9 mouse cellular contexts compared by ENCODE assay signal in the genomic region with DNA sequence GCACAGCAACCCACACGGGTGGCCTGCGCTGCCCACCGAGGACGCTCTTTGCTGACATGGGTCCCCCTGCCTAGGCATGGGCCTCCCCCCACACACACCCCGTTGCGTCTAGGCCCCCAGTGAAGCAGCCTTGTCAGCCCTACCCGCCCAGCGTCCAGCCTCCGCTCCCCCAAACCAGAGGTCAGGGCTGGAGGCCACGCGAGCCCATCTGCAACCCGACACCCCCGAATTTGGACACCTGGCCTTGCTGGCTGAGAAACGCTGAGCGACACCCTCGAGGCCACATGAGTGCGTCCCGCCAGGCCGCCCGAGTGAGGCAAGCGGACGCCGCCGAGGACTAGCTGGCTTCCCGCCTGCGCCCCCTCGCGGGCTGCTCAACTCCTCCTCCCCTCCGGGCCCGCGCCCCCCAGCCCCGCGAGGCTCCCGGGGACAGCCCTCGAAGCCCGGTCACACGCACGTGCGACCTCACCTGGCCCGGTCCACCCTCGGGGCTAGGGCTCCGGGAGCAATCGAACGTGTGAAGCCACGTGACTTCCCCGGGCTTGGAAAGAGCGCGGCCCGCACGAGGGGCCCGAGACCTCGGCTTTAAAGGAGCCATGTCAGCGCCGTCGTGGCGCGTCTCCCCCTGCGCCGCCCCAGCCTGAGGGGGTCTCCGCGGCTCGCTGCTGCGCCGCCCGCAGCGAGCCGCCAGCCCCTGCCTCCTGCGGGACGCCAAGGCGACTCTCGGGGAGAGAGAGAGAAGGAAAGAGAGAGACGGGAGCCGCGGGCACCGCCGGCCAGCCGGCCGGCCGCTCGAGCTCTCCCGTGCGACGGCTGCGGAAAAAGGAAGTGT. TPM values are rescaled to one million over a fixed set of nuclear protein-coding genes. Genes with fewer than 3 reads are reported as not detected.
DNase-seq lines count a peak whose midpoint lies in the region; ATAC-seq and TF ChIP-seq lines count a peak whose summit lies in the region.
"Had no signal": no experiment of that assay in that cellular context is flagged by ENCODE, and none has a peak within 500 bp of the region (broad histone marks: within the 10 kb centered on the region; RNA-seq: fewer than 3 reads in every experiment).

No protein-coding gene starts in this region.

- no peaks in the 10 kb centered on the region for H3K27me3 ChIP-seq in liver, adult 2 months (ENCODE audit: control insufficient read depth, insufficient read depth, low read length)
- H3K27me3 ChIP-seq in limb, embryonic 15.5 days: peaks cover 85% of the 10 kb centered on the region
- peaks cover 62% of the 10 kb centered on the region for H3K27me3 ChIP-seq in neural tube, embryonic 12.5 days (replicated peaks)

- no peak for ATAC-seq in limb, embryonic 15.5 days (ENCODE audit: insufficient number of reproducible peaks, low FRiP score, low TSS enrichment, low read depth)
- ATAC-seq in neural tube, embryonic 12.5 days (ENCODE audit: low FRiP score, low read depth): peak; percentile 42

- WGBS in liver, adult 2 months: 7% methylated on average over 80 of the region's 84 CpGs
- 4% methylated on average over 84 of the region's 84 CpGs for WGBS in limb, embryonic 15.5 days
- 5% methylated on average over 79 of the region's 84 CpGs for WGBS in neural tube, embryonic 12.5 days

- H3K4me1 ChIP-seq in liver, adult 2 months (ENCODE audit: control insufficient read depth, insufficient read depth, low read length): no peaks in the 10 kb centered on the region
- H3K4me1 ChIP-seq in limb, embryonic 15.5 days: peaks cover 27% of the 10 kb centered on the region
- H3K4me1 ChIP-seq in neural tube, embryonic 12.5 days: peaks cover 24% of the 10 kb centered on the region

- no peaks in the 10 kb centered on the region for H3K36me3 ChIP-seq in liver, adult 2 months (ENCODE audit: control insufficient read depth, insufficient read depth, low read length)
- no peaks in the 10 kb centered on the region for H3K36me3 ChIP-seq in limb, embryonic 15.5 days
- no peaks in the 10 kb centered on the region for H3K36me3 ChIP-seq in neural tube, embryonic 12.5 days

- TF ChIP-seq CTCF in liver, adult 2 months (IDR thresholded peaks at IDR 0.05; ENCODE audit: low read depth, low read length): no peak

- H3K79me2 ChIP-seq in liver, adult 2 months (ENCODE audit: control insufficient read depth, insufficient read depth, low read length): no peaks in the 10 kb centered on the region

- no peak overlapping the region for H3K27ac ChIP-seq in liver, adult 2 months (replicated peaks; ENCODE audit: insufficient read depth, low read depth, low read length)
- H3K27ac ChIP-seq in limb, embryonic 15.5 days: no peak overlapping the region
- no peak overlapping the region for H3K27ac ChIP-seq in neural tube, embryonic 12.5 days

- peak overlapping the region; percentile 52 for H3K4me3 ChIP-seq in liver, adult 2 months (ENCODE audit: insufficient read depth, low read depth, low read length)
- peak overlapping the region; percentile 51 for H3K4me3 ChIP-seq in limb, embryonic 15.5 days
- H3K4me3 ChIP-seq in neural tube, embryonic 12.5 days: peak overlapping the region; percentile 51

- peak overlapping the region; percentile 50 for H3K9ac ChIP-seq in liver, adult 2 months (ENCODE audit: low read depth, low read length)
- no peak overlapping the region for H3K9ac ChIP-seq in limb, embryonic 15.5 days
- H3K9ac ChIP-seq in neural tube, embryonic 12.5 days: peak overlapping the region; percentile 56; the same call in 1 of the 2 replicates

- H3K4me2 ChIP-seq in limb, embryonic 15.5 days: peak overlapping the region; percentile 95
- peak overlapping the region; percentile 94 for H3K4me2 ChIP-seq in neural tube, embryonic 12.5 days (replicated peaks)

- H3K9me3 ChIP-seq in limb, embryonic 15.5 days: no peaks in the 10 kb centered on the region
- H3K9me3 ChIP-seq in neural tube, embryonic 12.5 days: no peaks in the 10 kb centered on the region

- peak; percentile 38 for DNase-seq in liver, adult 2 months (ENCODE audit: extremely low read depth, low read depth, low spot score)
- DNase-seq in liver: no peak
- DNase-seq in embryo, embryonic 10 days (ENCODE audit: low spot score): peak; percentile 61
- DNase-seq in heart, adult 8-10 months (ENCODE audit: low spot score): peak; percentile 28
- peak; percentile 62 for DNase-seq in kidney, adult 18-20 months
- peak; percentile 22 to 32 for DNase-seq in urinary bladder, postnatal 36 days (ENCODE audit: low spot score in 2 of 2)

- TF ChIP-seq POLR2A in liver, adult 2 months (IDR thresholded peaks at IDR 0.05; ENCODE audit: extremely low read depth, insufficient read depth, low read length): no peak

RNA-seq across cellular contexts. Expression of gene Cpeb1, which starts 1.6 kb away (rescaled TPM):
- 4.3 and 7.0 TPM in 2 replicates for total RNA-seq in liver, adult 2 months (2014; rRNA removed)
- 2.0 and 4.3 TPM in 2 replicates for polyA plus RNA-seq in liver, adult 2 months (2012; rRNA removed)
- 10 to 100 TPM; 16.6 to 21.5 (median 20.8) TPM for total RNA-seq in heart, adult 8-10 months (2022)
- polyA plus RNA-seq in limb, embryonic 15.5 days (2015; fragmentation: Nextera tagmentation; extraction: Ambion mirVana): 0.56 and 0.68 TPM in 2 replicates
- polyA plus RNA-seq in neural tube, embryonic 12.5 days (2016; fragmentation: Nextera tagmentation; extraction: Ambion mirVana): 1.9 and 4.0 TPM in 2 replicates

RNA-seq across cellular contexts. Expression of gene Ap3b2, which starts 40.1 kb away (rescaled TPM):
- total RNA-seq in liver, adult 2 months (2014; rRNA removed): 0.07 TPM in 1 of 2 replicates, not detected in the other
- polyA plus RNA-seq in liver, adult 2 months (2012; rRNA removed): not detected in 2 replicates
- total RNA-seq in heart, adult 8-10 months (2022): not detected
- polyA plus RNA-seq in limb, embryonic 15.5 days (2015; fragmentation: Nextera tagmentation; extraction: Ambion mirVana): 0.24 TPM in 2 replicates
- 88.5 and 89.7 TPM in 2 replicates for polyA plus RNA-seq in neural tube, embryonic 12.5 days (2016; fragmentation: Nextera tagmentation; extraction: Ambion mirVana)

RNA-seq across cellular contexts. Expression of gene BC048679, which starts 44.4 kb away (rescaled TPM):
- total RNA-seq in liver, adult 2 months (2014; rRNA removed): not detected in 2 replicates
- polyA plus RNA-seq in liver, adult 2 months (2012; rRNA removed): not detected in 2 replicates
- total RNA-seq in heart, adult 8-10 months (2022): under 1 TPM in 1 of 4 experiments, not detected in 3; 0.80 TPM
- polyA plus RNA-seq in limb, embryonic 15.5 days (2015; fragmentation: Nextera tagmentation; extraction: Ambion mirVana): not detected in 2 replicates
- polyA plus RNA-seq in neural tube, embryonic 12.5 days (2016; fragmentation: Nextera tagmentation; extraction: Ambion mirVana): not detected in 2 replicates
- polyA plus RNA-seq: large intestine, adult 2 months had no signal

Comparison
In these comparisons a context has a peak if more than half of its experiments do, and no peak if none do; other contexts are left out.
1. RNA of gene Ap3b2, which starts 40.1 kb away (polyA plus RNA-seq): 88.5 to 89.7 TPM in neural tube, embryonic 12.5 days; 0.24 TPM in limb, embryonic 15.5 days and not detected in liver, adult 2 months; every median in the first group is over 10 times any median in the second.
2. Peak in every context shown above with its lines, with median percentiles within 50 percentile points of each other: H3K4me3 ChIP-seq.